Mouse (Mus musculus): Measurements from ENCODE around the gene Kdm5b.
A peak's percentile ranks its signal among the peaks of the same experiment; 100 is the strongest.

Kdm5b gene

GRCm38 (mm10) chr1:134552396-134552795 lies 7.6 kb upstream of the Kdm5b start:
- no peak for DNase-seq

- DNase-seq = peak in 1 of 2 experiments; percentile 10
Measured at GRCm38 (mm10) chr1:134555240-134555870, 4.6 kb upstream of the Kdm5b start.

- peak; percentile 13 to 79 for DNase-seq
Measured at GRCm38 (mm10) chr1:134555871-134556670, 3.9 kb upstream of the Kdm5b start.

GRCm38 (mm10) chr1:134556671-134557218 lies 3.2 kb upstream of the Kdm5b start:
- DNase-seq = peak; percentile 96 to 98

GRCm38 (mm10) chr1:134558511-134558910 lies 1.5 kb upstream of the Kdm5b start:
- no peak for DNase-seq

GRCm38 (mm10) chr1:134559226-134559625 lies 745 bp upstream of the Kdm5b start:
- DNase-seq = no peak

- peak in 1 of 2 experiments; percentile 62 for DNase-seq
Measured at GRCm38 (mm10) chr1:134560396-134560795, 425 bp downstream of the Kdm5b start.

- DNase-seq = peak; percentile 47 to 58
Measured at GRCm38 (mm10) chr1:134560801-134561769, 1.1 kb downstream of the Kdm5b start.

GRCm38 (mm10) chr1:134561770-134562143 lies 1.8 kb downstream of the Kdm5b start:
- DNase-seq = no peak

- no peak for DNase-seq
Measured at GRCm38 (mm10) chr1:134562457-134562856, 2.5 kb downstream of the Kdm5b start.

GRCm38 (mm10) chr1:134563726-134564125 lies 3.8 kb downstream of the Kdm5b start:
- DNase-seq = no peak

GRCm38 (mm10) chr1:134567511-134567910 lies 7.5 kb downstream of the Kdm5b start:
- DNase-seq = no peak

GRCm38 (mm10) chr1:134570171-134570570 lies 10.2 kb downstream of the Kdm5b start:
- DNase-seq = no peak

- no peak for DNase-seq
Measured at GRCm38 (mm10) chr1:134570631-134571030, 10.7 kb downstream of the Kdm5b start.

GRCm38 (mm10) chr1:134573300-134573931 lies 13.4 kb downstream of the Kdm5b start:
- DNase-seq = no peak

- DNase-seq = no peak
Measured at GRCm38 (mm10) chr1:134573932-134574315, 14.0 kb downstream of the Kdm5b start.

GRCm38 (mm10) chr1:134577384-134578120 lies 17.6 kb downstream of the Kdm5b start:
- DNase-seq = peak; percentile 27 to 54

- no peak for DNase-seq
Measured at GRCm38 (mm10) chr1:134580796-134581195, 20.8 kb downstream of the Kdm5b start.

- no peak for DNase-seq
Measured at GRCm38 (mm10) chr1:134583560-134583959, 23.6 kb downstream of the Kdm5b start.

GRCm38 (mm10) chr1:134589676-134590075 lies 29.7 kb downstream of the Kdm5b start:
- no peak for DNase-seq

GRCm38 (mm10) chr1:134591773-134592172 lies 31.8 kb downstream of the Kdm5b start:
- no peak for DNase-seq
